Mouse (Mus musculus) spleen, adult 2 months (tissue): ENCODE results near the gene Stk24. TPM values are rescaled to one million over a fixed set of nuclear protein-coding genes. Genes with fewer than 3 reads are reported as not detected.

Source experiments
- DNase-seq, 2 experiments: peaks; one replicate each; pipeline versions ENCODE4 v3.0.0 to v3.0.0-alpha.2; 2012 to 2021; ENCODE audit warnings: low spot score in 2 of 2, low read depth in 1 of 2
- H3K27ac ChIP-seq: fragments of 200-500 bp; 2 replicates; pipeline ENCODE4 v1.5.1; 2012; ENCODE audit warnings: low read length, inconsistent platforms; ENCODE audit not compliant: insufficient read depth
- H3K27me3 ChIP-seq: fragments of 200-500 bp; 2 replicates; pipeline ENCODE4 v1.6.1; 2012; ENCODE audit warnings: mild to moderate bottlenecking, moderate library complexity, low read length, inconsistent platforms; ENCODE audit not compliant: control insufficient read depth, insufficient read depth
- H3K36me3 ChIP-seq: fragments of 200-500 bp; 2 replicates; pipeline ENCODE4 v1.6.1; 2012; ENCODE audit warnings: mild to moderate bottlenecking, low read length, inconsistent platforms; ENCODE audit not compliant: control insufficient read depth, insufficient read depth
- H3K4me1 ChIP-seq: fragments of 200-500 bp; 2 replicates; pipeline ENCODE4 v1.6.1; 2011; ENCODE audit warnings: inconsistent platforms; ENCODE audit not compliant: control insufficient read depth, insufficient read depth, insufficient read length
- H3K4me3 ChIP-seq: fragments of 200-500 bp; 2 replicates; pipeline ENCODE4 v1.5.1; 2011; ENCODE audit warnings: mild to moderate bottlenecking, inconsistent platforms; ENCODE audit not compliant: insufficient read depth, insufficient read length; ENCODE audit errors: extremely low read depth
- CTCF ChIP-seq: fragments of 200-500 bp; IDR thresholded peaks from 2 replicates; pipeline ENCODE4 v1.5.1; 2011; ENCODE audit warnings: mild to moderate bottlenecking, inconsistent platforms; ENCODE audit not compliant: insufficient read depth, insufficient read length, insufficient replicate concordance; ENCODE audit errors: extremely low read depth
- POLR2A ChIP-seq: fragments of 200-500 bp; IDR thresholded peaks from 2 replicates; pipeline ENCODE4 v1.6.1; 2011; ENCODE audit warnings: low read depth, low read length, inconsistent platforms
- WGBS: fragments of 180-500 bp; shearing (Covaris S2); methylation state at CpG from one replicate; pipeline ENCODE4 v1.1.7; 2018; 5-methylcytosine and 5-hydroxymethylcytosine counted together
- polyA plus RNA-seq: library from polyadenylated mRNA; depleted of rRNA; stranded (reverse); fragments of >200 nt; gene quantifications from 2 replicates; pipeline ENCODE4 v1.2.3, GENCODE M21; 2012

Stk24 gene
- polyA plus RNA-seq, 1 experiment = 32.6 TPM

GRCm38 (mm10) chr14:121274985-121275384, 104.8 kb downstream of the Stk24 start:
- TF ChIP-seq CTCF = no peak
- TF ChIP-seq POLR2A = no peak
- no peaks in the 10 kb centered on the region for H3K27me3 ChIP-seq
- no peak for DNase-seq
- H3K4me3 ChIP-seq = no peak overlapping the region
- no peaks in the 10 kb centered on the region for H3K36me3 ChIP-seq
- no peak overlapping the region for H3K27ac ChIP-seq
- 83% methylated on average over 12 of the region's 12 CpGs for WGBS
- no peaks in the 10 kb centered on the region for H3K4me1 ChIP-seq

DNA sequence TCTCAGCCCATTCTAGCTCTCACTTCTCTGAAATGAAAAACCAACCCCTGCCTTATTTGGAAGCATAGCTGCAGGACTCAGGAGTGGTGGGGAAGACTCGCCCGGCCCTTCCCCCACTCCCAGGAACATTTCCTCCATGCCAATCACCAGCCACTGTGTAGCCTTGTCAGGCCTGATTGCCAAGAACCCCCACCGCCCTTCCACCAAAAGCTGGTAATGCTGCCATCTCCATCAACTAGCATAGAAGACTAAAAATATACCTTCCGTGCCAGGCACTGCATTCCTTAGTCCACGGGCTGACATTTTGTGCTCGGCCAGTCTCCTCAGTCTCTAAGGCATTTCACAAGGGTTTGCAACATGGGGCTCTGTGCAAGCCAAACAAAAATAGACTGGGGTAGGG, 109.3 kb downstream of the Stk24 start:
- TF ChIP-seq POLR2A (no peak), CTCF (no peak)
- H3K4me1 ChIP-seq = no peaks in the 10 kb centered on the region
- no peaks in the 10 kb centered on the region for H3K27me3 ChIP-seq
- no peaks in the 10 kb centered on the region for H3K36me3 ChIP-seq
- no peak for DNase-seq
- H3K27ac ChIP-seq = no peak overlapping the region
- no peak overlapping the region for H3K4me3 ChIP-seq
- WGBS = 84% methylated on average over 6 of the region's 6 CpGs

GRCm38 (mm10) chr14:121267801-121268200, 112.0 kb downstream of the Stk24 start:
- no peak for DNase-seq
- Histone ChIP-seq H3K4me3 (no peak overlapping the region), H3K36me3 (no peaks in the 10 kb centered on the region), H3K27ac (no peak overlapping the region), H3K27me3 (no peaks in the 10 kb centered on the region), H3K4me1 (no peaks in the 10 kb centered on the region)
- no peak for TF ChIP-seq CTCF
- TF ChIP-seq POLR2A = no peak
- WGBS = 95% methylated on average over 8 of the region's 8 CpGs

- no peak for TF ChIP-seq POLR2A
- TF ChIP-seq CTCF = no peak
- no peak for DNase-seq
- no peaks in the 10 kb centered on the region for H3K4me1 ChIP-seq
- WGBS = 87% methylated on average over 6 of the region's 6 CpGs
- H3K27ac ChIP-seq = no peak overlapping the region
- H3K36me3 ChIP-seq = no peaks in the 10 kb centered on the region
- H3K4me3 ChIP-seq = no peak overlapping the region
- no peaks in the 10 kb centered on the region for H3K27me3 ChIP-seq
Observed at GRCm38 (mm10) chr14:121264453-121264852, 115.4 kb downstream of the Stk24 start.

DNA sequence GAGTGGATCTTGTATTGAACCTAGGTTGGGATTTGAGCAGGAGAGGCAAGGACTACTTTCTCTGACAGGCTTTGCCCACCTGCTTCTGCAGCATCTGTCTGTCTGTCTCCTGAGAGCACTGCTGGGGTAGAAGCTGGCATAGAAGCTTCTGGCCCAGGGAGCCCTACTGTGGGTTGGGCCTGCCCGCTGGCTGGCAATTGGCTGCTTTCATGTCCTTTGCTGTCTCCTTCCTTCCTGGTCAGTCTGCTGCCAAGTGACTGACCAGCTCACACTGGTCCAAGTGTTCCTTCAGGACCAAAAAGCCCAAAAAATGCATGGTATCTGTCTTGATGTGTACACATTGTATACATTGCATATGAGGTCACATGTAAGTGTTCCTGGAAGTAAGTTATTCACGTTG, 115.9 kb downstream of the Stk24 start:
- Histone ChIP-seq H3K27ac (no peak overlapping the region), H3K4me1 (no peaks in the 10 kb centered on the region), H3K36me3 (no peaks in the 10 kb centered on the region), H3K4me3 (no peak overlapping the region), H3K27me3 (no peaks in the 10 kb centered on the region)
- no peak for DNase-seq
- WGBS = 78% methylated on average over 2 of the region's 2 CpGs
- TF ChIP-seq CTCF (no peak), POLR2A (no peak)

DNA sequence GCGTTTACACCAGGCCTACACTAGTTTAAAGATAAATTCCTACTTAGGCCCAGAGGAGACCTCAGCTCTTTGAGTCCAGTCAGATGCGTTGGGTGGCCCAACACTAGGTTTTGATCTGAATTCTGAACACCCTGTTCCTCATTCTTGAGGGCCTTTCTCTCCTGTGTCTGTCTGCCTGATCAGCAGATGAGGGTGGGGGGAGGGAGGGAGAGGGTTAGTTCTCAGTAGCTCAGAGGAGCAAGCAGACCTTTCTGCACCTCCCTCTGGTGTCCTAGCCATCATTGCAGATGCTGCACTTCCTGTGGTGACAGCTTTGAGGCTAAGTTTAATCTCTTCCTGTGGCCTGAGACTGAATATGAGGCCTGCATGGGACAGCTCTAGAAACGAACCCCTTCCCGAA, 117.2 kb downstream of the Stk24 start:
- WGBS = 42% methylated on average over 4 of the region's 4 CpGs
- Histone ChIP-seq H3K4me1 (no peaks in the 10 kb centered on the region), H3K27me3 (no peaks in the 10 kb centered on the region), H3K4me3 (no peak overlapping the region), H3K36me3 (no peaks in the 10 kb centered on the region), H3K27ac (no peak overlapping the region)
- no peak for DNase-seq
- TF ChIP-seq CTCF = no peak
- no peak for TF ChIP-seq POLR2A

- 42% methylated on average over 5 of the region's 5 CpGs for WGBS
- no peaks in the 10 kb centered on the region for H3K27me3 ChIP-seq
- 0 out of 2 replicates have a peak overlapping the region, but pooled peaks have one; percentile 4 for H3K27ac ChIP-seq
- H3K4me1 ChIP-seq = no peaks in the 10 kb centered on the region
- H3K36me3 ChIP-seq = no peaks in the 10 kb centered on the region
- no peak for TF ChIP-seq CTCF
- no peak for TF ChIP-seq POLR2A
- no peak overlapping the region for H3K4me3 ChIP-seq
- DNase-seq = no peak
Observed at GRCm38 (mm10) chr14:121261229-121261879, 118.5 kb downstream of the Stk24 start.
